Mouse (Mus musculus) brain, embryonic 14.5 days (tissue): ENCODE data around the gene Ifitm1. TPM values are rescaled to one million over a fixed set of nuclear protein-coding genes. Genes with fewer than 3 reads are reported as not detected.

Source experiments
- DNase-seq: peaks from one replicate; pipeline ENCODE4 v3.0.0-alpha.2; 2011; ENCODE audit warnings: low read depth
- CTCF ChIP-seq: fragments of 200-500 bp; IDR thresholded peaks from 2 replicates; pipeline ENCODE4 v1.5.1; 2012; ENCODE audit warnings: inconsistent platforms, mild to moderate bottlenecking, moderate library complexity, borderline replicate concordance; ENCODE audit not compliant: insufficient read depth, insufficient read length; ENCODE audit errors: extremely low read depth
- POLR2A ChIP-seq: fragments of 200-500 bp; IDR thresholded peaks from 2 replicates; pipeline ENCODE4 v1.6.1; 2012; ENCODE audit warnings: mild to moderate bottlenecking, inconsistent platforms, borderline replicate concordance; ENCODE audit not compliant: poor library complexity, insufficient read depth, insufficient read length, severe bottlenecking; ENCODE audit errors: extremely low read depth
- polyA plus RNA-seq: library from polyadenylated mRNA; depleted of rRNA; stranded (reverse); fragments of >200 nt; gene quantifications from 2 replicates; pipeline ENCODE4 v1.2.3, GENCODE M21; 2012

Ifitm1 gene
- polyA plus RNA-seq, 1 experiment: 23.4 TPM

DNA sequence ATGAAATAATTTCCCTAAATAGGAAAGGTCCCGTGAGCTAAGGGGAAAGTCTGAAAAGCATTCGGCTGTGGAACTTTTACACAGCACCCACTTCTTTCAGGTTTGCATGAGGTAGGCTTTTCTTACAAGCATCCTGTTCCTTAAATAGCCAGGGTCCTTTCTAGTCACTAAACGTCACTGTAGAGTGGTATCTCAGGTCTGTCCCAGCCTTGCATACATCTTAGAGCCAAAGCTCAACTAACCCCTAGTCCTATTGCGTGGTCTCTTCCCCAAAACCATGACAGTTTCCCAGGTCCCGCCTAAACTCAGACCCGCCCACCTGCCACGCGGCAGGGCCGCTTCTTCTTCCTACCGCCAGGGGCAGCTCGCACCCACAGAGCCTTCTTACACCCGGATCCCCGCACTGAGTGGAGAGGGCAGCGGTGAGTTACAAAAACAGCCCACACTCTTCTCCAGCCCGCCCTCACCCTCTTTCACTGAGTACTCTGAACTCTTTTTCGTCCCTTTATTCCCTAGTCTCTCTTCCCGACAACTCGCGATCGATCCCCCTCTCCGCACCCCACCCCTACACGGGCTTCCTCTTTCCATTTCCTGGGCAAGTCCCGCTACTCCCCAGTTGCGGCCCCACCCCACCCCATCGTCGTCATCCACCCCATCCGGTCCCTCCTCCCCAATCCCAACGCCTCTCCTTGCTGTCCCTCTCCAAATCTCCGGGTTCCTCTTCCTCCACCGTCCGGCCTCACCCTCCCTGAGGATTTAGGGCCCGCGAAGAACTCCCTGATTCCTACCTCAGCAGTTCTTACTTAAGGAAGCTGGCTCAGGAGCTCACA, 25.6 kb upstream of the Ifitm1 start, which contains the start of gene Pgghg:
Gene Pgghg, plus strand, starts transcription at position 170 of the 830 bp plus-strand sequence.
- TF ChIP-seq POLR2A: no peak
- TF ChIP-seq CTCF: peak; percentile 91
- DNase-seq: peak; percentile 86

DNA sequence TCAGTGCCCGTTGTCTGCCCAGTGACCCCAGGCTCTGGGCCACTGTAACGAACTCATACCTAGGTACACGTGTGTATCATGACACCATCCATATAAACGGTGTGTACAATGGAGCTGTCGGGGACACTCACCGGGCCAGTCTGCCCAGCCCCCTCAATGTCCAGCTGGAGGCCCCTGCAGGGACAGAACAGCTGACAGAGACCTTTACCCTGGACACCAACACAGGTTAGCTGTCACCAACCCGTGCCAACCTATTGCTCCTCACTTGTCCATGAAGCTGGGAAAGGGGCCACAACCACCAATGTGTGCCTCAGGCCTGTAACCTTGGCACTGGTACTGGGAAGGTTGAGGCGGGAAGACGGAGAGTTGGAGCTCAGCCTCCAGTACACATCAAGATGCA, 24.7 kb upstream of the Ifitm1 start:
- no peak for DNase-seq
- TF ChIP-seq POLR2A (no peak), CTCF (no peak)

DNA sequence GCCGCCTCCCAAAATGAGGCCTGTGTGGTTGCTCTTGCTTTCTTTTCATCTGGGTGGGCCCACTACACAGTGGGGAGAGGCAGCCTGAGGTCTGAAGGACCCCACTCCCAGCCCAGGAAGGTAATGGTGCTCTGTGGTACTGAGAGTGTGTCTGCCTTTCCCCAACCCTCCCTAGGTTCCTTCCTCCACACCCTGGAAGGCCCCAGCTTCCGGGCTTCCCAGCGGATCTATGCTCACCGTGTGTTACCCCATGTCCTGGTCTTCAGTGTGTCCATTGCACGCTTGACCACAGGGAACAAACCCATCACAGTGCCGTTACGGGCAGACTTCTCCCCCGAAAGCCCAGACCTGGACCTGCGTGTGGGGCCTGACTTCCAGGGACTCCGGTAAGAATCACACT, 24.2 kb upstream of the Ifitm1 start:
- no peak for TF ChIP-seq POLR2A
- no peak for DNase-seq

DNA sequence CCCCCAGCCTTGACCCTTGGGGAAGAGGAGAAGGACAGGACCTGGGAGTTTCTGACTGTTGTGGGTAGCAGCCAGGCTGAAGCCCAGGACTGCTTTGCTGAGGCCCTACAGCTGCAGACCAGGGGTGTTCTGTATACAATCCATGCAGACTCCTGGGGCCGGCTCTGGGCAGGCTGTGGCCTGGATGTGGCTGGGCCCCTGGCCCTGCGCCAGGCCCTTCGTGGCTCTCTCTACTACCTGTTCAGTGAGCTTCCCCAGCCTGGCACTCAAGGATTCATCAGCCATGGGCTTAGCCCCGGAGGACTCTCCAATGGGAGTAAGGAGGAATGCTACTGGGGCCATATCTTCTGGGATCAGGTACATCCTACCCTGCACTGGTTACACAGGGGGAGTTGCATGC, 23.7 kb upstream of the Ifitm1 start:
- DNase-seq: no peak
- TF ChIP-seq POLR2A: no peak
- no peak for TF ChIP-seq CTCF

- DNase-seq: no peak
- no peak for TF ChIP-seq POLR2A
Measured at GRCm38 (mm10) chr7:140944236-140944635, 22.8 kb upstream of the Ifitm1 start.

DNA sequence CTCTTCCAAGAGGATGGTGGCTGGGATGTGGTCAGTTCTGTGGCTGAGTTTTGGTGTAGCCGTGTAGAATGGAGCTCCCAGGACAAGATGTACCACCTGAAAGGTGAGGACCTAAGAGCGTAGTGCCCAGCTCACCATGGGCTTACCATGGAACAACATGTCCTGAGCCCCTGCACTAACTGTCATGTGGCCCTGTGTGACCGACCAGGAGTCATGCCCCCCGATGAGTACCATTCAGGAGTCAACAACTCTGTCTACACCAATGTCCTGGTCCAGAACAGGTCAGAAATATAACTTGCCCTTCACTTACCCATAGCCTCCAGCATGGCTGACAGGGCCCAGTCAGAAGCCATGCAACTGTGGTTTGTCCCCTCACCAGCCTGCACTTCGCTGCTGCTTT, 21.8 kb upstream of the Ifitm1 start:
- no peak for DNase-seq
- no peak for TF ChIP-seq POLR2A
- no peak for TF ChIP-seq CTCF

- TF ChIP-seq POLR2A: no peak
- TF ChIP-seq CTCF: no peak
- DNase-seq: no peak
Measured at GRCm38 (mm10) chr7:140946311-140946710, 20.7 kb upstream of the Ifitm1 start.

DNA sequence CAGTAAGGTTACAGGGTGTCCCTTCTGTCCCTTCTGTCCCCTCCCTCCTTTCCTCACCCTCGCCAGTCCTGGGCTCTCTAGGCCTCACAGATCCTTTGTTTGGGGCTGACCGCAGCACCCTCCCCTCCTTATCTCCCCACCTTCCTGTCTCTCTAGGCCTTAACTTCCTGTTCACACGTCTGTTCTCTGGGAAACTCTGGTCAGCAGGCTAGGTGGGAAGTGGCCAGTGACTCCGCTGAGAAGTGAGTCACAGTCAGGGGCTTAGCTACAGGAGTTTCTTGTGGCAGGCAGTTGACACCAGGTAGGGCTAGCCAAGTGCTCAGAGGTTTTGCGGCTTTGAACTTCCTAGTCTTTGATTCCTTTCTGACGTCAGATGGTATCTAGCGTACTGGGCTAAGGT, 20.0 kb upstream of the Ifitm1 start:
- TF ChIP-seq CTCF (no peak), POLR2A (no peak)

DNA sequence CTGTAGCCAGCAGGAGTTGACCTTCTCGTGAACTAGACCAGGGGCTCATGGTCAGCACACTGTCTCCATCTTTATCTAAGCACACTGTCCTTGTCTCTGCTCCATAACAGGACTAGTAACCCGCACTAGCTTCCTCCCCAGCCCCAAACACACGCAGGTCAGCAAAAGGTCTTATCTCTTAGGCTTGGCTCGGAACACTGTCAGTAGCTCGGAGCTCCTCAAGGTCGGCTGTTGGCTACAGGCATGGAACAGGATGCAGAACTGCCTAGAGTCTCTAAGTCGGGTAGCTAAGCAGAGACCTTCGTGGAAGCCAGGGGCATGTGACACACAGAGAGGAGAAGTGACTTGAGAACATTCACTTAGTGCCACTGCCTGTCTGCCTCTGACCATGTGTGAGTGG, 18.9 kb upstream of the Ifitm1 start:
- TF ChIP-seq POLR2A (no peak), CTCF (no peak)
- DNase-seq: no peak

More for the DNA sequence above, 20.0 kb upstream of the Ifitm1 start:
- no peak for DNase-seq

- DNase-seq: no peak
- TF ChIP-seq CTCF: no peak
- no peak for TF ChIP-seq POLR2A
Measured at GRCm38 (mm10) chr7:140949255-140949654, 17.8 kb upstream of the Ifitm1 start.

DNA sequence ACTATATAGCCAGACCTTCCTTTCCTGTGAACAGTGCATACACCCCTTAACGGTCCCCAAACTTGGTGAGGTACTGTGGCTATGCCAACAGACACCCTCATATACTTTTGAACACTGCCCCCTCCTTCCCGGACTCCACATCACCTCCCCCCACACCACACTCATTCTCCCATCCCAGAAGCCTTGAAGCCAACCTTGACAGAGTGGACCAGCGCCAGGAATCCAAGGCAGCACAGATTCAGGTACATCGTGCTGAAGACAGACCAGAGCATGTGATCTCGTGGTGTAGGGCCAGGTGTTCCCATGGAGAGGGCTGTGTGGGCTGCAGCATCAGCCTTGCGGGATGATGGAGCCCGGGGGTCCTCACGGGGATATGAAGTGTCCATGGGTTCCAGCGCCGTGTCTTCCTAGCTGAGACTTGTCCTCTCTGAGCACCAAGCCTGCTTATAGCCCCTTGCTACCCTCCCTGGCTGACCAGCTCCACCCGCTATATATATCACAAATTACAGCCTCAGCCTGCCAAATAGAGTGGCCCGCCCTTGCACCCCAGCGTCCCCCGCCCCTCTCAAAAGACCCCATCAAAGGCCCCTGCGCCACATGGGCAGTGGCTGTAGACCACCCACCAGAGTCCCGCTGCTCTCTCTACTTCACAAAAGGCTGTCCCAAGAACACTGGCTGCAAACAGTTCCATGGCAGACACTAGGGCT, 17.0 kb upstream of the Ifitm1 start, which contains the start of gene Ifitm5:
Gene Ifitm5, minus strand, starts transcription at position 468 of the 707 bp plus-strand sequence.
- TF ChIP-seq POLR2A (no peak), CTCF (no peak)
- DNase-seq: no peak

DNA sequence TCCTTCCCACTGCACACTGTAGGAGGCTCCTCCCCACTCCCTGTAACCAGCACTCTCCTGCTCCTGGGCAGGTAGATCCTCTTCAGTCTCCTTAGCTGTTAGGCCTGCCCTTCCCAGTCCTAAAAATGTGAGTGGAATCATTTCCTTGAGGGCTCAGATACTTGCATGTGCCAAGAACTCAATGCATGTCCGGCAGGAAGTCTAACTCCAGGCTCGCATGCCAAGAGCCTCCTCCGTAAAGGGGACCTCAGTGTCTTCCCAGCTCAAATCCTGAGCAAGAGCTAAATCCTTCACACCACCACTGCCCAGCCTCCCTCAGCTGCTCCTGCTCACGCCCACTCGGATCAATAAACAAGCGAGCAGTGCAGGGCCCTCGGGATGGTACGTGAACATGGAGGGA, 16.0 kb upstream of the Ifitm1 start:
- no peak for TF ChIP-seq CTCF
- no peak for TF ChIP-seq POLR2A
- no peak for DNase-seq

GRCm38 (mm10) chr7:140951765-140952164, 15.3 kb upstream of the Ifitm1 start:
- DNase-seq: no peak
- no peak for TF ChIP-seq CTCF
- TF ChIP-seq POLR2A: no peak

DNA sequence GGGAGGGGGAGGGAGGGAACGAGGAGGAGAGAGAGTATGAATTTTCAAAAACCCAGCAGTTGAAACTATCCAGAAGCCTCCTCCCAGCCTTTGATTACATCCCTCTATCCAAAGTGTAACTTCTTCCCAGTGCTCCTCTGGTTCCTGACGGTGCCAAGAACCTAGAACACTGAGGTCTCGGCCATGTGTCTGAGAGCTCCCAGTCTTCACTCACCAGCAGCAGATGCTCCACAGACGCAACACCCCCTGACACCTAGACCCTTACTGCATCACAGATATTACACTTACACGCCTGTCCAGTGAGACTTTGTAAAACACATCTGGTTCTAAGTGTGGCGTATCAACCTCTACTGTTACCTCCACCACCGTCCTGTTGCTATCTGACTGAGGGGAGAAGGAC, 14.6 kb upstream of the Ifitm1 start:
- no peak for TF ChIP-seq POLR2A
- no peak for TF ChIP-seq CTCF
- no peak for DNase-seq
